Comparison of ENCODE assay signal across 8 mouse cellular contexts in genomic region chr10:128083688-128084087, GRCm38 (mm10). TPM values are rescaled to one million over a fixed set of nuclear protein-coding genes. Genes with fewer than 3 reads are reported as not detected.
DNase-seq lines count a peak whose midpoint lies in the region; ATAC-seq and TF ChIP-seq lines count a peak whose summit lies in the region.

No protein-coding gene starts in this region.

- ATAC-seq in heart, embryonic 12.5 days (ENCODE audit: insufficient number of reproducible peaks, low FRiP score), result no peak
- ATAC-seq in heart, embryonic 14.5 days (ENCODE audit: insufficient number of reproducible peaks, insufficient read depth, low FRiP score, low read depth), result no peak
- 0 out of 2 replicates have a peak, but pooled peaks have one; percentile 3 for ATAC-seq in neural tube, embryonic 12.5 days (ENCODE audit: low FRiP score, low read depth)
- ATAC-seq in megakaryocyte-erythroid progenitor cell, adult 5-6 weeks (replicated peaks; ENCODE audit: low FRiP score, low TSS enrichment, poor library complexity, severe bottlenecking), result no peak

- H3K4me1 ChIP-seq in heart, embryonic 12.5 days (replicated peaks), result peaks cover 25% of the 10 kb centered on the region
- peaks cover 7 to 26% of the 10 kb centered on the region in 2 experiments for H3K4me1 ChIP-seq in heart, embryonic 14.5 days (ENCODE audit: control insufficient read depth in 2 of 2, insufficient read depth in 2 of 2, low read length in 2 of 2)
- H3K4me1 ChIP-seq in liver, adult 2 months (ENCODE audit: control insufficient read depth, insufficient read depth, low read length), result peaks cover 26% of the 10 kb centered on the region
- peaks cover 11% of the 10 kb centered on the region for H3K4me1 ChIP-seq in neural tube, embryonic 12.5 days

- TF ChIP-seq POLR2A in liver, adult 2 months (IDR thresholded peaks at IDR 0.05; ENCODE audit: extremely low read depth, insufficient read depth, low read length), result no peak

- peaks cover 43% of the 10 kb centered on the region for H3K79me3 ChIP-seq in C2C12 (ENCODE audit: low read depth)

- peak overlapping the region; percentile 98 for H3ac ChIP-seq in C2C12 (ENCODE audit: control insufficient read depth, insufficient read length, low read depth)

- H3K4me3 ChIP-seq in heart, embryonic 12.5 days, result peak overlapping the region; percentile 90
- H3K4me3 ChIP-seq in C2C12 (ENCODE audit: insufficient read depth, poor library complexity, severe bottlenecking), result peak overlapping the region; percentile 96
- peak overlapping the region; percentile 88 to 89 for H3K4me3 ChIP-seq in heart, embryonic 14.5 days (ENCODE audit: control insufficient read depth in 1 of 2, insufficient read depth in 1 of 2, low read depth in 1 of 2, low read length in 2 of 2)
- H3K4me3 ChIP-seq in liver, adult 2 months (ENCODE audit: insufficient read depth, low read depth, low read length), result peak overlapping the region; percentile 89
- H3K4me3 ChIP-seq in neural tube, embryonic 12.5 days, result peak overlapping the region; percentile 92

- peak overlapping the region; percentile 96 for H3K4me2 ChIP-seq in heart, embryonic 12.5 days
- H3K4me2 ChIP-seq in heart, embryonic 14.5 days (ENCODE audit: low read length), result peak overlapping the region; percentile 87
- peak overlapping the region; percentile 97 for H3K4me2 ChIP-seq in neural tube, embryonic 12.5 days (replicated peaks)

- under 1% methylated on average over 22 of the region's 22 CpGs for WGBS in heart, embryonic 12.5 days
- WGBS in heart, embryonic 14.5 days, result 0% methylated on average over 22 of the region's 22 CpGs
- under 1% methylated on average over 22 of the region's 22 CpGs for WGBS in liver, adult 2 months
- under 1% methylated on average over 22 of the region's 22 CpGs for WGBS in neural tube, embryonic 12.5 days

- peaks cover 57% of the 10 kb centered on the region for H3K79me2 ChIP-seq in C2C12 (ENCODE audit: control insufficient read depth, insufficient read depth)
- peaks cover 15% of the 10 kb centered on the region for H3K79me2 ChIP-seq in liver, adult 2 months (ENCODE audit: control insufficient read depth, insufficient read depth, low read length)

- DNase-seq in heart, adult 18-20 months, result no peak
- peak; percentile 43 to 61 for DNase-seq in cerebellum, adult 18-20 months
- no peak for DNase-seq in liver, adult 2 months (ENCODE audit: extremely low read depth, low read depth, low spot score)

- peak overlapping the region; percentile 100 for H3K9ac ChIP-seq in heart, embryonic 12.5 days
- H3K9ac ChIP-seq in heart, embryonic 14.5 days (ENCODE audit: low read length), result peak overlapping the region; percentile 99
- H3K9ac ChIP-seq in liver, adult 2 months (ENCODE audit: low read depth, low read length), result peak overlapping the region; percentile 95
- peak overlapping the region; percentile 93 for H3K9ac ChIP-seq in neural tube, embryonic 12.5 days

- H3K27me3 ChIP-seq in heart, embryonic 12.5 days (replicated peaks), result no peaks in the 10 kb centered on the region
- H3K27me3 ChIP-seq in C2C12 (ENCODE audit: control insufficient read depth, insufficient read depth, insufficient read length), result no peaks in the 10 kb centered on the region
- H3K27me3 ChIP-seq in heart, embryonic 14.5 days (ENCODE audit: control insufficient read depth, insufficient read depth, low read length), result no peaks in the 10 kb centered on the region
- no peaks in the 10 kb centered on the region for H3K27me3 ChIP-seq in liver, adult 2 months (ENCODE audit: control insufficient read depth, insufficient read depth, low read length)
- H3K27me3 ChIP-seq in neural tube, embryonic 12.5 days (replicated peaks), result no peaks in the 10 kb centered on the region

- H3K27ac ChIP-seq in heart, embryonic 12.5 days (ENCODE audit: poor library complexity, severe bottlenecking), result peak overlapping the region; percentile 94
- peak overlapping the region; percentile 90 to 93 for H3K27ac ChIP-seq in heart, embryonic 14.5 days (replicated peaks in 1 of 2; ENCODE audit: control insufficient read depth in 1 of 2, insufficient read depth in 1 of 2, low read depth in 2 of 2, low read length in 2 of 2)
- peak overlapping the region; percentile 95 for H3K27ac ChIP-seq in liver, adult 2 months (replicated peaks; ENCODE audit: insufficient read depth, low read depth, low read length)
- H3K27ac ChIP-seq in neural tube, embryonic 12.5 days, result 0 out of 2 replicates have a peak overlapping the region, but pooled peaks have one; percentile 47

- TF ChIP-seq CTCF in C2C12 (IDR thresholded peaks at IDR 0.05; ENCODE audit: control insufficient read depth, insufficient read depth, insufficient read length), result no peak
- TF ChIP-seq CTCF in liver, adult 2 months (IDR thresholded peaks at IDR 0.05; ENCODE audit: low read depth, low read length), result no peak

- no peaks in the 10 kb centered on the region for H3K9me3 ChIP-seq in heart, embryonic 12.5 days (replicated peaks)
- no peaks in the 10 kb centered on the region for H3K9me3 ChIP-seq in heart, embryonic 14.5 days (ENCODE audit: control insufficient read depth, low read length)
- no peaks in the 10 kb centered on the region for H3K9me3 ChIP-seq in neural tube, embryonic 12.5 days

- peaks cover 46% of the 10 kb centered on the region for H3K36me3 ChIP-seq in heart, embryonic 12.5 days
- H3K36me3 ChIP-seq in C2C12 (ENCODE audit: control insufficient read depth, insufficient read depth), result peaks cover 51% of the 10 kb centered on the region
- H3K36me3 ChIP-seq in heart, embryonic 14.5 days (ENCODE audit: control insufficient read depth, insufficient read depth, low read length), result peaks cover 49% of the 10 kb centered on the region
- H3K36me3 ChIP-seq in liver, adult 2 months (ENCODE audit: control insufficient read depth, insufficient read depth, low read length), result peaks cover 38% of the 10 kb centered on the region
- peaks cover 39% of the 10 kb centered on the region for H3K36me3 ChIP-seq in neural tube, embryonic 12.5 days

TF ChIP-seq in C2C12, 6 proteins besides CTCF, POLR2A, EP300 and RAD21:
- TF ChIP-seq MYOG (IDR thresholded peaks at IDR 0.05; ENCODE audit: control insufficient read depth, extremely low read depth, insufficient read length), result no peak
- TF ChIP-seq MYOD1 (IDR thresholded peaks at IDR 0.05; ENCODE audit: control insufficient read depth, insufficient read length, low read depth), result no peak
- no peak for TF ChIP-seq FOSL1 (IDR thresholded peaks at IDR 0.05; ENCODE audit: insufficient read depth, low read length, poor library complexity, severe bottlenecking)
- TF ChIP-seq USF1 (IDR thresholded peaks at IDR 0.05; ENCODE audit: low read depth), result no peak
- no peak for TF ChIP-seq CEBPB (IDR thresholded peaks at IDR 0.05; ENCODE audit: low read depth)
- TF ChIP-seq MAX (IDR thresholded peaks at IDR 0.05), result peak; percentile 1

RNA-seq across cellular contexts. Expression of gene Atp5b, which starts 0.6 kb away (rescaled TPM):
- polyA plus RNA-seq in heart, embryonic 12.5 days (2016; fragmentation: Nextera tagmentation; extraction: Ambion mirVana), result 4,835 and 4,880 TPM in 2 replicates
- 1,000 to 10,000 TPM; 8,639 to 9,190 TPM for total RNA-seq in heart, adult 18-20 months (2021)
- 3,917 TPM for polyA plus RNA-seq in C2C12 (2012; fragmentation: generic; extraction: Trizol)
- 6,412 and 6,474 TPM in 2 replicates for polyA plus RNA-seq in heart, embryonic 14.5 days (2014; fragmentation: Nextera tagmentation; extraction: Ambion mirVana)
- total RNA-seq in liver, adult 2 months (2014; rRNA removed), result 1,653 and 1,721 TPM in 2 replicates
- polyA plus RNA-seq in liver, adult 2 months (2012; rRNA removed), result 2,471 and 2,841 TPM in 2 replicates
- polyA plus RNA-seq in neural tube, embryonic 12.5 days (2016; fragmentation: Nextera tagmentation; extraction: Ambion mirVana), result 2,084 and 2,133 TPM in 2 replicates
- 2,207 and 2,550 TPM in 2 replicates for total RNA-seq in megakaryocyte-erythroid progenitor cell, adult 5-6 weeks (2014; fragmentation: Nextera tagmentation)
- 3,084 and 3,964 TPM in 2 replicates for total RNA-seq in megakaryocyte-erythroid progenitor cell, adult 5-6 weeks (2017)

RNA-seq across cellular contexts. Expression of gene Baz2a, which starts 7.7 kb away (rescaled TPM):
- 11.3 and 12.2 TPM in 2 replicates for polyA plus RNA-seq in heart, embryonic 12.5 days (2016; fragmentation: Nextera tagmentation; extraction: Ambion mirVana)
- total RNA-seq in heart, adult 18-20 months (2021), result 10 to 100 TPM; 19.0 to 20.3 TPM
- 8.2 TPM for polyA plus RNA-seq in C2C12 (2012; fragmentation: generic; extraction: Trizol)
- 13.3 and 17.2 TPM in 2 replicates for polyA plus RNA-seq in heart, embryonic 14.5 days (2014; fragmentation: Nextera tagmentation; extraction: Ambion mirVana)
- 6.6 and 9.1 TPM in 2 replicates for total RNA-seq in liver, adult 2 months (2014; rRNA removed)
- polyA plus RNA-seq in liver, adult 2 months (2012; rRNA removed), result 9.7 and 12.3 TPM in 2 replicates
- 12.2 and 14.9 TPM in 2 replicates for polyA plus RNA-seq in neural tube, embryonic 12.5 days (2016; fragmentation: Nextera tagmentation; extraction: Ambion mirVana)
- 43.8 and 44.6 TPM in 2 replicates for total RNA-seq in megakaryocyte-erythroid progenitor cell, adult 5-6 weeks (2014; fragmentation: Nextera tagmentation)
- 12.4 and 14.3 TPM in 2 replicates for total RNA-seq in megakaryocyte-erythroid progenitor cell, adult 5-6 weeks (2017)

RNA-seq across cellular contexts. Expression of gene Ptges3, which starts 24.9 kb away (rescaled TPM):
- polyA plus RNA-seq in heart, embryonic 12.5 days (2016; fragmentation: Nextera tagmentation; extraction: Ambion mirVana), result 363 and 375 TPM in 2 replicates
- total RNA-seq in heart, adult 18-20 months (2021), result 100 to 1,000 TPM; 104 to 110 TPM
- polyA plus RNA-seq in C2C12 (2012; fragmentation: generic; extraction: Trizol), result 133 TPM
- polyA plus RNA-seq in heart, embryonic 14.5 days (2014; fragmentation: Nextera tagmentation; extraction: Ambion mirVana), result 280 and 290 TPM in 2 replicates
- total RNA-seq in liver, adult 2 months (2014; rRNA removed), result 90.4 and 97.3 TPM in 2 replicates
- 24.8 and 30.9 TPM in 2 replicates for polyA plus RNA-seq in liver, adult 2 months (2012; rRNA removed)
- polyA plus RNA-seq in neural tube, embryonic 12.5 days (2016; fragmentation: Nextera tagmentation; extraction: Ambion mirVana), result 461 and 507 TPM in 2 replicates
- 210 and 260 TPM in 2 replicates for total RNA-seq in megakaryocyte-erythroid progenitor cell, adult 5-6 weeks (2014; fragmentation: Nextera tagmentation)
- total RNA-seq in megakaryocyte-erythroid progenitor cell, adult 5-6 weeks (2017), result 377 and 378 TPM in 2 replicates

RNA-seq across cellular contexts. Expression of gene Naca, which starts 48.3 kb away (rescaled TPM):
- polyA plus RNA-seq in heart, embryonic 12.5 days (2016; fragmentation: Nextera tagmentation; extraction: Ambion mirVana), result 573 and 577 TPM in 2 replicates
- 100 to 1,000 TPM; 462 to 532 TPM for total RNA-seq in heart, adult 18-20 months (2021)
- 936 TPM for polyA plus RNA-seq in C2C12 (2012; fragmentation: generic; extraction: Trizol)
- 540 and 614 TPM in 2 replicates for polyA plus RNA-seq in heart, embryonic 14.5 days (2014; fragmentation: Nextera tagmentation; extraction: Ambion mirVana)
- 353 and 448 TPM in 2 replicates for total RNA-seq in liver, adult 2 months (2014; rRNA removed)
- 170 and 182 TPM in 2 replicates for polyA plus RNA-seq in liver, adult 2 months (2012; rRNA removed)
- polyA plus RNA-seq in neural tube, embryonic 12.5 days (2016; fragmentation: Nextera tagmentation; extraction: Ambion mirVana), result 668 and 670 TPM in 2 replicates
- 1,531 and 1,673 TPM in 2 replicates for total RNA-seq in megakaryocyte-erythroid progenitor cell, adult 5-6 weeks (2014; fragmentation: Nextera tagmentation)
- total RNA-seq in megakaryocyte-erythroid progenitor cell, adult 5-6 weeks (2017), result 2,722 and 3,167 TPM in 2 replicates

Comparison
In these comparisons a context has a peak if more than half of its experiments do, and no peak if none do; other contexts are left out.
1. DNase-seq: peak in cerebellum, adult 18-20 months (2 of 2); none in heart, adult 18-20 months (0 of 2) and liver, adult 2 months (single experiment).
2. Peak in every context shown above with its lines, with median percentiles within 50 percentile points of each other: H3K27ac ChIP-seq, H3K4me2 ChIP-seq, H3K4me3 ChIP-seq and H3K9ac ChIP-seq.